Mouse (Mus musculus) spleen, adult 18-20 months (tissue): Measurements from ENCODE around the gene Crisp1.

Experiments
- DNase-seq, 2 experiments: peaks; one replicate each; pipeline ENCODE4 v3.0.0; 2022; ENCODE audit warnings: mixed read lengths in 2 of 2

Crisp1 gene

DNA sequence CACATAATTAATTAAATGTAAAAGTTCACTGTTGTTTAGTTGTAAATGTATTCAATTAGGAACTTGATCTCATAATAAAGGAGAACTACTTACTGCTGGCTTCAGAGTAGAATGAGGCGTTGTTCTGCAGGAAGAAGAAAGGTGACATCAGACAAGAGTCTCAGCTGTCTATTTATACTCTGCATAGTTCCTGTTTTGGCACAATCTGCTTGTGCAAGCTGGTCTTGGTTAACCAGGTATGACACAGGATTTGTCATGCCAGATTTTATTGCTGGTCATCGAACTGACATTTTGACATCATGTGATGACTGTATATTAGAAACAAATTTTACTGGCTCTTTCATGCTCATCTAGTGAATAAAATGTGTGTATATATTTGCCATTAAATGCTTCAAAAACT, at the start of gene Crisp1:
TSS of gene Crisp1 (minus strand) at position 146 of the 400 bp plus-strand sequence.
- no peak for DNase-seq

DNA sequence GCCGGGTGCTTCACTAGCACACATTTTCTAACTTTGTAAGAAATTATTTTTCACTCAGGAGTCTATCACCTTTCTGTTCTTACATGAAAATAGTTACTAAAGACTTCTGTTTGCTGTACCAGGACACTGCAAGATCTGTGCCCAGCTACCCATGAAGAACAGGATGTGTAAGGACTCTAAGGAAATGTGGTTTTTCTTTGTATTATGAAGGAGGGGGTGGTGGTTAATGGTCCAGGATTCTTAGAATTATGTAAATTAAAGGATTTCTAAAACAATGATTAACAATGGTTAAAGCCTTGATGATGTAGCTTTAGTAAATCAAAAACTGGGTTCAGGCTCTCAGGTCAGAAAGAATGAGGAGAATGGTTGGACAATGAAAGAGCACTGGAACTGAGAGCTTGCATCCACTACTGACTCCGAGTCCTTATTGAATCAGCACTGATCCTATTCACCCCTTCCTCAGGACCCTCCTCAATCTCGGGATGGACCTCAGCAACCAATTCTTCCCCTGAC, 23.5 kb upstream of the Crisp1 start:
- DNase-seq: no peak

DNA sequence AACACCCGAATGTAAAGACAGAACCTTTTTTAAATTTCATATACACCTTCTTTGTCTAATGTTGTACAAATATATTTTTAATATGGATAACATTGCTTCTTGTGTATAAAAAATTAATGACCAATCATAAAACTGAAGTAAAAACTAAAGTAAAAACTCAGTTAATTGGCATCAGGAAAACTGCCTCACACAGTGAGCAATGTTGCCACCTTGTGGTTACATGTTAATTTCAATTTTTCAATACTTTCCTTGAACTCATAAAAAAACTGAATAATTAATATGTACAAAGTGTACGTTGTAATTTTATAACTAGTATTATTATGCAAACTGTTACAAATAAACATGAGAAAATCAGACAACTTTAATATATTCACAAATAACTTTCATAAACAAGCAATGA, 33.6 kb downstream of the Crisp1 start:
- DNase-seq: no peak

DNA sequence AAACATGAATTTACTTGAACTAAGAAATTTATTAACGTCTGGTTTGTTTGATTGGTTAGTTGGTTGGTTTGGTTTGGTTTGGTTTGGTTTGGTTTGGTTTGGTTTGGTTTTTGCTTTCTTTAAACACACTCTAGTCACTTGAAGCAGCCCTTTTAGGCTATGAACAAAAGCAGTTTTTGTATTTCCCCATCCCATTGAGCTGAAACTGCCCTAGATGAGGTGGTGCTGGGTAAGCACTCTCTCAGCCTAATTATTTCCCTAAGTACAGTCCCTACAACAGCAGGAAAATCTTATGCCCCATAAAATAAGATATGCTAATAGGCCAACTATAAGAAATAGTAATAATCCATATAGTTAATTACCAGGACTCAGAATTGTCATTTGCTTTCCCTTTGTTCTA, 43.5 kb downstream of the Crisp1 start:
- DNase-seq: no peak

DNA sequence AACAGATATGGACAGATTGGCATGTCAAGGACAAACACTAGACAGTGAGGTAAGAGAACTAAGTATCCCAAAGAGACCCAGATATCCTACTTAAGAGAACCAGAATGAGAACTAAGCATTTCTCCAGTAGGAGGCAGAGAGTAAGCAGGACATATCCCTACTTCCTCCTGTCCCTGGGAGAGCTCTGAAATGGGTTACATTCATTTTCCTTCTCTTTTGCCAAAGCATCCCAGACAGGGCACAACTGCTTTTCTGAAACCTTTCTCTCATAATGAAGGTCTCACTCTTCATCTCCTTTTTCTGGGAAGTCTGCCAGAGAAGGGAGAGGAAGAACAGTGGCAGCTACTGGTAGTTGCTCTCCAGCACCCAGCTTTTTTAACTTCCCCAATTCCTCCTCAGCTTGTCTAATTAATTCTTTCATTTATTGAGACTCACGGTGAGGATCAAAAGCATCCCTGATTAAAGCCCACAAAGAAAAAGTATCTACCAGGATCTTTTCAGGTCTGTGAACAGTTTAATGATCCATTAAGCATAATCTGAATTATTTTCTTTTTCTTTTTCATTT, 44.0 kb downstream of the Crisp1 start:
- DNase-seq: no peak

DNA sequence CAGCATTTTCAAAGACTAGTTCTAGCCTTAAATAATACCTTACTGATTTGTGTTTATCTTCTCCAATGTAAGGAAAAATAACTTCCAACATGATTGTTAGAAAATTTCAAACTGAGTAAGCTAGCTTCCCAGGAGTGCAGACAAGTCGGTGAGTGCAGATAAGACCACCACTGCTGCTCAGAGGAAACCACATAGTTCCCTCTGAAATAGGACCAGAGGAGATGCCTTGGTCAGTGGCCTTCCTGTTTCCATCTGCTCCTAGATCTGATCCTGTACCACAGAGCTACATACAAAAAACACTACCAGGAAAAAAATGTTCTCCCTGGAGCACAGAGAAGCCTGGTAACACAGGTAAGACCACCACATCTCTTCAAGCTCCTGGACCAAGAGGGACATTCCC, 66.5 kb downstream of the Crisp1 start:
- no peak for DNase-seq
